Mouse (Mus musculus) testis, adult 2 months (tissue): ENCODE measurements at regions not wholly inside any gene's neighbourhood (a gene's known extent, or its start where the extent isn't known, plus 50 kb on each side); places are given as distances from the start of the nearest gene placed in this dataset.

Source experiments
- CTCF ChIP-seq: fragments of 200-500 bp; IDR thresholded peaks from 2 replicates; pipeline ENCODE4 v1.5.1; 2012; ENCODE audit warnings: low read depth, mild to moderate bottlenecking, inconsistent platforms, low read length, moderate library complexity; ENCODE audit not compliant: control insufficient read depth, insufficient read depth, insufficient replicate concordance
- POLR2A ChIP-seq: fragments of 200-500 bp; IDR thresholded peaks from 2 replicates; pipeline ENCODE4 v1.6.1; 2012; ENCODE audit warnings: low read depth, mild to moderate bottlenecking, inconsistent platforms, low read length, moderate library complexity; ENCODE audit not compliant: control insufficient read depth

- no peak for TF ChIP-seq CTCF
- no peak for TF ChIP-seq POLR2A
Measured at GRCm38 (mm10) chr13:99046737-99047136, 62.4 kb upstream of the 1700024P04Rik start.
